Mouse (Mus musculus) ES-CJ7 (cell line): ENCODE results near the gene Fam76a.
"Not testable (repeated sequence)": the region's sequence is repeated elsewhere in the genome, so short reads cannot be mapped to it uniquely, and the experiment has no call there.

Experiments
- DNase-seq: peaks from one replicate; pipeline ENCODE4 v3.0.0; 2011; ENCODE audit warnings: low read depth, low spot score

The Fam76a gene

DNA sequence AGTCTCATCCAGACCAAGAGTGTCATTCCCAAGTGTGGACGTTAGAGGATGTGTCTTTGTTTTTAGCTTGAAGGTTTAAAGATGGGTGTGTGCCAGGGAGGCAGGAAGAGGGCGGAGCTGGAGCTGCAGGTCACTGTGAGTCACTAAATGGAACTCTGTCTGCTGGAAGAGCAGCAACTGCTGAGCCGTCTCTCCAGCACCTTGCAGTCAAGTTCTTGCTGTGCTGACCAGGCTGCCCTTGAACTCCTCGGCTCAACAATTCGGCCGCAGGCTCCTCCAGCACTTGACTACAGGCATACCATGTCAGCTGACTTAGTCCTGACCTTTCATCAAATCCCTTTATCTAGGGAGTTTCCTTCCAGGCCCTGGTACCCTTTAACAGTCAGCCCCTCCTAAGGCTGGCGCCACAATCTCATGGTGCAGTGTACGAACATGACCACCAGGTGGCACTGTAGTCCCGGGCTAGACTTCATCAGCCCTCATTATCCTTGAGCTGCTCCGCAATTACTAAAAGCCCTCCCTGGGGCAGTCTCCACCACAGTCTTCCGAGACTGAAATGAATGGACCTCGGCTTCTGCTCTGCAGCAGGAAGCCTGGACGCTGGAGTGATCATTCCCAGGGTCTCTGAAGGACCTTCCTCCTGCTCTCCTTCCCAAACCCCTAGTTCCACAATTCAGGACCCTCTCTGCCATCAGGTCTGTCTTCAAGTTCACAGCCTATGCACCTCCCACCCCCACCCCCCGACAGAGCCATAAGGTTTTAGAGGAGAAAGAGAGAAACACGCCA, 23.1 kb upstream of the Fam76a start:
- peak; percentile 93 for DNase-seq

DNA sequence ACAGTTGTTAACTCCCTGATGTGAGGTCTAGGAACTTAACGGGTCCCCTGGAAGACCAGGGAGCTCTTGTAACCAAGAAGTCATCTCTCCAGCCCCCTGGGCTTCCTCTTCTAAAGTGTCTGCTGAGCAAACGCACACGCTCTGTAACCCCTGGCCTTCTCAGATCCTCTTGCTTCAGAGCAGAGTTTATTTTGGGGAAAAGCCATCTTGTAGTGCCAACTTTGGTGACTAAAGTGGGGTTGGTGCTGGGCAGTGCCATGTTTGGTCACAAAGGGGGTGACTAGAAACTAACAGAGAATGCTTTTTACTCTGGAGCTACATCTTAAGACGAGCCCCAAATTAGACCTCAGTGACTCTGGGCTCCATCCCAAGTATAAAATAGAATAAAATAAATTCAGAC, 22.4 kb upstream of the Fam76a start:
- DNase-seq = no peak

GRCm38 (mm10) chr4:132944106-132944505, 21.7 kb upstream of the Fam76a start:
- DNase-seq = no peak

GRCm38 (mm10) chr4:132943088-132943487, 20.7 kb upstream of the Fam76a start:
- DNase-seq = no peak

- DNase-seq = no peak
These were observed 18.8 kb upstream of the Fam76a start for GRCm38 (mm10) chr4:132941012-132941729.

- DNase-seq = peak; percentile 80
These were observed 17.2 kb upstream of the Fam76a start for GRCm38 (mm10) chr4:132939421-132940127.

DNA sequence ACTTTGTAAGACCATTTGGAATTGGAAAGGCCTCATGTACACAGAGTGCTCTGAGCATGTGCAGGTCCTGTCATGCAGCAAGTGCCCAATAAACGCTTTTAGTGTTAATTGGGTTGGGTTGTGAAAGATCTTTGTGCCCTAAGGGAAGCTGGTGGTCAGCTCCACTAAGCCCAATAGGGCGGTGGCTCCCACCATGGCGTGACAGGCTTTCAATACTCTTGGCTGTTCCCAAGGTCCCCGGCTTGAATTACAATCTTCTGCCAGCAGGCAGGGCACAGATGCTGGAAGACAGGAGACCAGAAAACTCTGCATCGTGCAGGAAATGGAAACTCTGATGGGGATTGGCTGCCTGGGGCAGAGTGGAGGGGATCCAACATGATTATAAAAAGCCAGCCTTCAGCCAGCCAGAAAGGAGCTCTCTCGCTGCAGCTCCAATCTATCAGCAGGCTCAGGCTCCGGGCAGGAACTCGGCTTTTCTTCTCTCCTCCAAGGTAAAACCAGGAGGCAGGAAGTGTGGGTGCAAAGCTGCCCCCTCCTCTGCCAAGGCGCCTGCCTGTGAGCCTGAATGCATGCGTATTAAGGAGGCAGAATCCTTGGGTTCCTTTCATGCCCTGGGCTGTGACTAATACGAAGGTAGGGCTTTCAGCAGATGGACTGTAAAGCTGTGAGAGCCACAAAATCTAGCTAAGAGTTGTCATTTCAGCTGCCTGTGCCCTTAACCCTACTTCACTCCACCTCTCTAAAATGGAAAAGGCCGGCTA, 16.0 kb upstream of the Fam76a start:
- no peak for DNase-seq

- DNase-seq = no peak
These were observed 12.3 kb upstream of the Fam76a start for GRCm38 (mm10) chr4:132934639-132935038.

DNA sequence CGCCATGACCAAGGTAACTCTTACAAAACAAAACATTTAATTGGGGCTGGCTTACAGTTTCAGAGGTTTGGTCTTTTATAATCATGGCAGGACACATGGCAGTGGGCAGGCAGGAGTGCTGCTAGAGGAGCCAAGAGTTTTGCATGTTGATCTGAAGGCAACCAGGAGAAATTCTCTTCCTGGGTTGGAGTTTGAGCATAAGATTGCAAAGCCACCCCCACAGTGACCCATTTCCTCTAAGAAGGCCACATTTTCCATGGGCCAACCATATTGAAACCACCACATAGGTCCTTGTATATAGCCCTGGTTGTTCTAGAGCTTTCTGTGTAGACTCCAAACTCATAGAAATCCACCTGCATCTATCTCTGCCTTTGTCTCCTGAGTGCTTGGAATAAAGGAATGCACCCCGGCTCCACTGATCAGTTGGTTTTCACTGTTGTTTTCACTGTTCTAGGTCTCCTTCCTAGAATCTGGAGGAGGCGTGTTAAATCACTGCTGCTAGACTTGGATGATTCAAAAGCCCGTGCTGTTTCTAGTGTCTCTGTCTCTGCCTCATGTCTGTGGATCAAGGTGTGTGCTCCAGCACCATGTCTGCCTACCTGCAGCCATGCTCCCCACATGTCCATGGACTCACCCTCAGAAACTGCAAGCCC, 10.5 kb upstream of the Fam76a start:
- DNase-seq = no peak

DNA sequence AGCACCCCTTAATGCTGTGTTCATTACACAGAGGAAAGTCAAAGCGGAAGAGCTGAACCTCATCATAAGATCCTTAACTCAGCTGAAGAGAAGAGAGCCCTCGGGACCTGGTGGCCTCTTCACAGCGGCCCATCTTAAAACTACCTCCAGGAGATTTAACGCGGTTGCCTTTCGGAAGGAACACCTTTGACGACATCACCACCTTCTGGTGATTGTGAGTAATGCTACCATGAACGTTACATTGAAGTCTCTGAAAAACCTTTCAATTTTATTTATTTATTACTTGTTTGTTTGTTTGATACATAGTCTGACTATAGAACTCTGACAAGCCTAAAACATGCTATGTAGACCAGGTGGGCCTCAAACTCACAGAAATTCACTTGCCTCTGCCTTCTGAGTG, 8.4 kb upstream of the Fam76a start:
- peak; percentile 73 for DNase-seq

- not testable (repeated sequence) for DNase-seq
These were observed 4.2 kb upstream of the Fam76a start for GRCm38 (mm10) chr4:132926520-132926919.

DNA sequence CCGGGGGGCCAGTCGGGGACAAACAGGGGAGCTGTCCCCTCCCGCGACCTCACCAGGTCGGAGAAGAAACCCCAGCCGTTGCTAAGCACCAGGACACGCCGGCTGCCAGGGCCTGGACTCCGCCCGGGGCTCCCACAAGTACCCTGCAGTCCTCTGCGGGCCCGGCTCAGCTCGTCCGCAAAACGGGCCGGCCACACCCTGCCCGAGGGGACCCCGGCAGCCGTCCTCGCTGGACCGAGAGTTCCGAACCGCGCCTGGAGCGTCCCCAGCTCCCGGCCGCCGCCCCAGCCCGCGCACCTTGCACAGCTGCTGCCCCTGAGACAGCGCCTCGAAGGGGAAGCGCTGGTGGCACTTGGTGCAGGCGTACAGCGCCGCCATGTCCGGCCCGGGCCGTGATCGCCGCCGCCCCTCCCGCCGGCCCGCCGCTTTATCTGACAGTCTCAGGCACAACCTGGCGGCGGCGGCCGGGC, 262 bp downstream of the Fam76a start:
- no peak for DNase-seq

DNA sequence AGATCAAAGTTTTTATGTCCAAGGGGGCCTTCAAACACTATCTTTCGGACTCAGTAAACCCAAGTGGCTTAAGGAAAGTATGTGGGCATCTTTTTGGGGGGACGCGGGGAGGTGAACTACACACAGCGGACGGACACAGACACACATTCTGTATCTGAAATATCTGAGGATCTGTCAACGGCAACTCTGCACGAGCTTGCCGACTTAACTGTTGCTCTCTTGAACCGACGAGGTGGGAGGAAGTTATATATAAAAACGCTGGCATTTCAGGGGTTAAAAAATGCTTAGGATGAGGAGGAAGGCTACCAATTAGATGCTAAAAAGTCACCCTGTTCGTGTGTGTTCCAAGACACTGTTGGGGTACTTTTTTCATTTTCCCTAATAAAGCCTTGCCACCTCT, 870 bp downstream of the Fam76a start:
- no peak for DNase-seq

- DNase-seq = no peak
These were observed 2.2 kb downstream of the Fam76a start for GRCm38 (mm10) chr4:132920171-132920570.

DNA sequence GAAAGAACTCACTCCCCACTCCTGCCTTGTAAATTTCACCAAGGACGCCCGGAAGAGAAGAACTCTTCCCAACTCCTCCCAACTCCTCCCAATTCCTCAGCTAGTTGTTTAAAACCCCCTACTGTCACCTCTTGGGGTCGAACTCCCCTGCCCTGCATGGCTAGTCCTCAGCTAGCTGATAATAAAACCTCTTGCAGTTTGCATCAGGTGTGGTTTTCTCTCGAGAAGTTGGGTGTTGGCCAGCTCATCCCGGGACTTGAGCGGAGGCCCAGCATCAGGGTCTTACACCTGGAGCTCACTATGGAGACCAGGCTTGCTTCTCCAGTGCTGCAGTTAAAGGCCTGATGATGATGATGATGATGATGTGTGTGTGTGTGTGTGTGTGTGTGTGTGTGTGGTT, 3.9 kb downstream of the Fam76a start:
- DNase-seq = peak; percentile 61

DNA sequence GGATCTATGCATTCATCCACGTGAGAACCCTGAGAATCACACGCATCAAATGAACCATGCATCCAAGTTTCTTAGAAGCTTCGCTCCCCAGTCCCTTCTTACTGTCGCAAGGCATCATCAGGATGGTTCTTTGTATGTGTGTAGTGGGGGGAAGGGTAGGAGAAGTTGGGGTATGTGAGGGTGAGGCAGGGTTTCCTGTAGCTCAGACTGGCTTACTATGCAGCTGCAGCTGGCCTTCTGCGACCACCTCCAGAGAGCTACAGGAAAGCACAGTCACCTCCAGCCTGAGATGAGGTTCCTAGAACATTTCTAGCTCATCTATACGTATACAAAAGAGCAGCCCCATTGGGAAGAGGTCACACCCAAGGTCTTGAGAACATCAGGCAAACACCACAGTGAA, 10.2 kb downstream of the Fam76a start:
- DNase-seq = no peak

GRCm38 (mm10) chr4:132905843-132906360, 16.5 kb downstream of the Fam76a start:
- no peak for DNase-seq

GRCm38 (mm10) chr4:132904765-132905309, 17.5 kb downstream of the Fam76a start:
- DNase-seq = no peak

DNA sequence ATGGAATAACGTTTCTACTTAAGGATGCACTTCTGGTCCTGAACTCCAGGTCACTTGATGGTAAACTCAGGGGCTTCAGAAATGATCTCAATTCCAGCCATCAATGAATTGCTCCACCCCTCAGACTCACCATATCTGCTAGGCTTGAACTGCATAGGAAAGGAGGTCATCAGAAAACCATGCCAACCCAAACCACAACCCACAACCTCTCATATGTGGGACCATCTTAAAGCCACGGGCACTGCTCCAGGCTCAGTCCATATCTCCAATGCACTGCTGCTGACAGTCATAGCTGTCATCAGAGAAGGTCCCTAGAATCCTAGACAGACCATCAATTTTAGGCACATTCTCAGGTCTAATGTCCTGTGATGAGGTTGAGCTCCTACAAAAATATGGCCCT, 18.3 kb downstream of the Fam76a start:
- no peak for DNase-seq

DNA sequence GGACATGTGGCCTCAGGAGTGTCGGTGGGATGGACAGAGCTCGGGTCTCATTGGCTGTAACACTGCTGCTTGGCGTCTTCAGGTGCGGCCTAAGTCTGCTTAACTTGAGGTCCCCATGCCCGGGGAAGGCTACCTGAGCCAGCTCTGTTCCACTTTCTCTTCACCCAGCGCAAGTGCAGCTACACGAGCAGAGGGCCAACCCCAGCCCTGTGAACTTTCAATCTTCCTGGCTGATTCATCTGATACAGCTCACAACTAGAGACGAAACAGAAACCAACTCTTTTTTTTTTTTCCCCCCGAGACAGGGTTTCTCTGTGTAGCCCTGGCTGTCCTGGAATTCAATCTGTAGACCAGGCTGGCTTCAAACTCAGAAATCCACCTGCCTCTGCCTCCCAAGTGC, 24.2 kb downstream of the Fam76a start:
- DNase-seq = no peak

DNA sequence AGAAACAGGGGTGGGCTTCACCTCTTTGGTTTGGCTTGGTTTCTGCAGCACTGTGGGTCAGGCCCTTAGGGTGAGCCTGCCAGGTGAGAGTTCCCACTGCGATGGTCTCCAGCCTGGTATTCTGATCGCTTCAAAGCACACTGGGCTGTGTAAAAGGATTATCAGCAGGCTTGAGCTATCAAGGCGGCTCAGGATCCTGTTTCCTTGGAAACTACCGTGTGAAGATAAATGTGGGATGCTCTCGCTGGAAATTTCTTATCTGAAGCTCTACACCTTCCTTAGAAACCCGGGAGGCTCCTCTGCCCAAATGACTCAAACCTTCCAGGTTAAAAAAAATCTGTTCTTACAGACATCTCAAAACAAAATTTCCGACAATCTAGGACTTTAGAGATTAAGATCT, 28.0 kb downstream of the Fam76a start:
- no peak for DNase-seq
